Mouse (Mus musculus): ENCODE results near the gene Degs1. TPM values are rescaled to one million over a fixed set of nuclear protein-coding genes. Genes with fewer than 3 reads are reported as not detected.

Gene Degs1
- polyA plus RNA-seq, 1 experiment from 2014 or later = 168 TPM

DNA sequence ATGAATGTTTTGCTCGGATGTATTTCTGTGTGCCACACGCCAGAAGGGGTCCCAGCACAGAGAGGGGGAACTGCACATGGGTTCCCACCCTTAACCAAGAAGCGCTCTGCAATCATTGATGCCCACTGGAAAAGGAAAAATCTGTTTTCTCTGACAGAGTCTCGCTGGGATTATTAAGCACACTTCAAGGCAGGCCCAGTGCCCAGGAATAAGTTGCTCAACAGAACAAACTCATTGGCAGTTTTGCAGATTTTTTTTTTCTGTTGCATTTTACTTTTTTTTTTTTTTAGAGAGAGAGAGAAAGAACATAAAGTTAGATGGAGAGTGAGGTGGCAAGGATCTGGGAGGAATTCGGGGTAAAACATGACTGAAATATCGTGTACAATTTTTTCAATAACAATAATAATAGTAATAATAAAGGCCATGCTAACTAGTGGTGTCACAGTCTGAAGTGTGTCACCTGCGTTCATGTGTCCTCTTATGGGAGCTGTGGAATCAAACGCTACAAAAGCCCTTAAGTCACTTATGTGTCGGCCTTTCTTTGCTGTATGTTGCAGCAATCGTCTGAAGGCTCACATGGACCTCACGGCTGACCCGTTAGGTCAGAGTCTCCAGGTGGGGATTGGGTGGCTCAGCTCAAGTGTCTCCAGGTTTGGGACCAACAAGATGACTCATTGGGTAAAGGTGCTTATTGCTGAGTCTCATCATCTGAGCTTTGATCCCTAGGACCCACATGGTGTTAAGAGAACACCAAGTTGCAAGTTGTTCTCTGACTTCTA is 28.7 kb downstream of the Degs1 start:
- Histone ChIP-seq H3K4me2 (no peak overlapping the region), H3K36me3 (no peaks in the 10 kb centered on the region), H3K27me3 (replicated peaks) (no peaks in the 10 kb centered on the region), H3K4me1 (replicated peaks) (peaks cover 4% of the 10 kb centered on the region; the same call in 1 of the 2 replicates), H3K9ac (no peak overlapping the region), H3K4me3 (no peak overlapping the region), H3K27ac (ENCODE audit: poor library complexity, severe bottlenecking) (no peak overlapping the region), H3K9me3 (replicated peaks) (peaks cover 4% of the 10 kb centered on the region; the same call in 1 of the 2 replicates)
- WGBS = 89% methylated on average over 12 of the region's 12 CpGs
- ATAC-seq (ENCODE audit: insufficient number of reproducible peaks, low FRiP score) = no peak

GRCm38 (mm10) chr1:182252534-182253171 is 30.0 kb downstream of the Degs1 start:
- Histone ChIP-seq H3K27ac (ENCODE audit: poor library complexity, severe bottlenecking) (no peak overlapping the region), H3K4me2 (no peak overlapping the region), H3K4me3 (no peak overlapping the region), H3K9me3 (replicated peaks) (peaks cover 4% of the 10 kb centered on the region; the same call in 1 of the 2 replicates), H3K4me1 (replicated peaks) (peaks cover 4% of the 10 kb centered on the region; the same call in 1 of the 2 replicates), H3K27me3 (replicated peaks) (no peaks in the 10 kb centered on the region), H3K9ac (no peak overlapping the region), H3K36me3 (no peaks in the 10 kb centered on the region)
- WGBS = 78% methylated on average over 10 of the region's 10 CpGs
- no peak for ATAC-seq (ENCODE audit: insufficient number of reproducible peaks, low FRiP score)

DNA sequence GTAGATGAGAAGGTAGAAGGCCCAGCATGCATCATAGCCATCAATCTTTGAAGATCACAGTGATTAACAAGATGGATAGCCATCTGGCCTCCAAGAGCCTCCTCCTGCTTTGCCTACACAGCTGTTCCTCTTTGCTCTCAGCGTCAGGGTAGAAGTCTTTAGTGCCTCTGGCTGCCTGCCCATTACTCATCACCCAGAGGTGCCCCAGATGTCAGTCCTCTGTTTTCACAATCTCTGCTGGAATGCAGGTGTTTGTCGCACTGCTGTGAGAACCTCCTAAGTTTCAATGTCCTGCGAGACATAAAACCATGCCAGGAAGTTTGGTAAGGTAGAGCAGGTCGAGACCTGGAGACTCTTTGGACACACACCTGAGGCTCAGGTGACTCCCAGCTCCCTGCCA is 31.9 kb downstream of the Degs1 start:
- H3K27me3 ChIP-seq (replicated peaks) = no peaks in the 10 kb centered on the region
- H3K4me1 ChIP-seq (replicated peaks) = peaks cover 4% of the 10 kb centered on the region; the same call in 1 of the 2 replicates
- ATAC-seq (ENCODE audit: insufficient number of reproducible peaks, low FRiP score) = no peak
- no peaks in the 10 kb centered on the region for H3K36me3 ChIP-seq
- WGBS = 61% methylated on average over 4 of the region's 4 CpGs
- no peaks in the 10 kb centered on the region; the same call in 1 of the 2 replicates for H3K9me3 ChIP-seq (replicated peaks)
- H3K4me2 ChIP-seq = no peak overlapping the region
- no peak overlapping the region for H3K27ac ChIP-seq (ENCODE audit: poor library complexity, severe bottlenecking)
- H3K9ac ChIP-seq = no peak overlapping the region
- no peak overlapping the region for H3K4me3 ChIP-seq

DNA sequence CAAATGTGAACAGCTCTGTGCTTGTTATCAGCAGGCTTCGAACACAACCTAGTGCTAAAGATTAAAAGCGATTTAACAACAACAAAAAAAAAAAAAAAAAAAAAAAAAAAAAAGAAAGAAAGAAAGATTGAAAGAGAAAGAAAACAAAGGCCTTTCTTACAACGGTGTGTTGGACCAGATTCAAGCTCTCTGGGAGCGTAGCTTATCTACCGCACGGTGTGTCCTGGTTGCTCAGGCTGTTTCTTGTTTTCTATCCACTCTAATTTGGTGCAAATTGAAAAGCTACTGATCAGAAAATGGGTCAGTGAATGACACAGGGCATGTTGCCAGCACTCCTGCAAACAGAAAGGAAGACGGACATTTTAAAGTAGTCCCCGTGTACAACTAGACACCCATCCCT is 33.3 kb downstream of the Degs1 start:
- peaks cover 4% of the 10 kb centered on the region; the same call in 1 of the 2 replicates for H3K4me1 ChIP-seq (replicated peaks)
- no peak overlapping the region for H3K9ac ChIP-seq
- H3K4me2 ChIP-seq = no peak overlapping the region
- no peaks in the 10 kb centered on the region for H3K9me3 ChIP-seq (replicated peaks)
- no peak overlapping the region for H3K27ac ChIP-seq (ENCODE audit: poor library complexity, severe bottlenecking)
- H3K36me3 ChIP-seq = no peaks in the 10 kb centered on the region
- H3K27me3 ChIP-seq (replicated peaks) = no peaks in the 10 kb centered on the region
- 40% methylated on average over 8 of the region's 8 CpGs for WGBS
- no peak for ATAC-seq (ENCODE audit: insufficient number of reproducible peaks, low FRiP score)
- H3K4me3 ChIP-seq = no peak overlapping the region

GRCm38 (mm10) chr1:182245003-182245402 is 37.6 kb downstream of the Degs1 start:
- ATAC-seq (ENCODE audit: insufficient number of reproducible peaks, low FRiP score) = no peak

DNA sequence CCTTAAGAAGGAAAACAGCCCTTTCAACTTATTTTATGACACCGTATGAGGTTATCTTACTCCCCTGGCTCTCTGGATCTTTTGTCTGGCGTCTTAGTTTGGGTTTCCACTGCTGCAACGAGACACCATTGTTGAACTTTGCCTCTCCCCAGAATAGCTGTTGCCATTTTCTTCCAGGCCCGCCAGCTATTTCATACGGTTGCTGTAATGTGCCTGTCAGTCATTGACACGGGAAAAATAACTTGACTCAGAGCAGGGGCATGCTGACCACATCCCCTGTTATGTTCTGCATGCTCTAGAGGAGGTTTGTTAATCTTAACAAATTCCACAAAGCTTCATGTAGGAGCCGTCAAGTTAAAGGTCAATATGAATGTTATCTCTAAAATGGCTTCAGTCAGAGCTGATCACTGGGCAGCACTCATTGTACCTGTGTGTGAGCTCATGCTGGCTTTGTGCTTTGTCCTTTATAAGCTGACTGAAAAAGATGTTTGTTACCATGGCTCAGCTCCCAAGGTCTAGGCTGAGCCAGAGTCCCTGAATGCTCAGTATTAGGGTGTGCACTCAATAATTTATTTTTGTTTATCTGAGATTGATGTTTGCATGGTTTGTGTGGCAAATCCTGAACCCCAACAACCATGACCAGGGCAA is 44.4 kb downstream of the Degs1 start:
- Histone ChIP-seq H3K36me3 (no peaks in the 10 kb centered on the region), H3K9me3 (replicated peaks) (0 out of 2 replicates have a peak, but pooled peaks cover 5% of the 10 kb centered on the region), H3K4me3 (no peak overlapping the region), H3K27ac (ENCODE audit: poor library complexity, severe bottlenecking) (no peak overlapping the region), H3K4me2 (no peak overlapping the region), H3K4me1 (replicated peaks) (peaks cover 4% of the 10 kb centered on the region; the same call in 1 of the 2 replicates), H3K9ac (no peak overlapping the region), H3K27me3 (replicated peaks) (no peaks in the 10 kb centered on the region)
- WGBS = 34% methylated on average over 7 of the region's 7 CpGs
- ATAC-seq (ENCODE audit: insufficient number of reproducible peaks, low FRiP score) = no peak

More at GRCm38 (mm10) chr1:182245003-182245402, 37.6 kb downstream of the Degs1 start:
- Histone ChIP-seq H3K4me2 (no peak overlapping the region), H3K4me1 (replicated peaks) (peaks cover 4% of the 10 kb centered on the region; the same call in 1 of the 2 replicates), H3K9ac (no peak overlapping the region), H3K9me3 (replicated peaks) (no peaks in the 10 kb centered on the region), H3K36me3 (no peaks in the 10 kb centered on the region), H3K4me3 (no peak overlapping the region), H3K27me3 (replicated peaks) (no peaks in the 10 kb centered on the region), H3K27ac (ENCODE audit: poor library complexity, severe bottlenecking) (no peak overlapping the region)
- 87% methylated on average over 5 of the region's 5 CpGs for WGBS

DNA sequence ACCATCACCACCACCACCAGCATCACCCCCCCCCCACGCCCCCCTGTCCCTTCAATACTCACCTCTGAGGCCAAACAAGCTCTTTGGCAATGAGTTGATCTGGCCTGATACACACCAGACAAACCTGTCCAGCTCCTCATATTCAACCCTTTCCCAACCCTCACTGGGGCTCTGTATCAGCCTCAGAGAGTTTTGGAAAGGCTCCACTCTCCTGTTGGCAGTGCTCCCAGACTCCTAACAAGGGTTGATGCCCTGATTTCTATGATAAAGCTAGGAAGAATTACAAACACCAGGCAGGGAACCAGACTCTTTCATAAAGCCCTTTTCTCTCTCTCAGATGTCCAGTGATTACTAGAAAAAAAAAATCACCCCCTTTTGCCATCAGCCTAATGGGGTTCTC is 45.2 kb downstream of the Degs1 start:
- ATAC-seq (ENCODE audit: insufficient number of reproducible peaks, low FRiP score) = no peak
- no peak overlapping the region for H3K9ac ChIP-seq
- 73% methylated on average over 1 of the region's 1 CpGs for WGBS
- peaks cover 4% of the 10 kb centered on the region; the same call in 1 of the 2 replicates for H3K4me1 ChIP-seq (replicated peaks)
- no peak overlapping the region for H3K27ac ChIP-seq (ENCODE audit: poor library complexity, severe bottlenecking)
- 0 out of 2 replicates have a peak, but pooled peaks cover 5% of the 10 kb centered on the region for H3K9me3 ChIP-seq (replicated peaks)
- no peak overlapping the region for H3K4me2 ChIP-seq
- no peaks in the 10 kb centered on the region for H3K36me3 ChIP-seq
- H3K27me3 ChIP-seq (replicated peaks) = no peaks in the 10 kb centered on the region
- H3K4me3 ChIP-seq = no peak overlapping the region

DNA sequence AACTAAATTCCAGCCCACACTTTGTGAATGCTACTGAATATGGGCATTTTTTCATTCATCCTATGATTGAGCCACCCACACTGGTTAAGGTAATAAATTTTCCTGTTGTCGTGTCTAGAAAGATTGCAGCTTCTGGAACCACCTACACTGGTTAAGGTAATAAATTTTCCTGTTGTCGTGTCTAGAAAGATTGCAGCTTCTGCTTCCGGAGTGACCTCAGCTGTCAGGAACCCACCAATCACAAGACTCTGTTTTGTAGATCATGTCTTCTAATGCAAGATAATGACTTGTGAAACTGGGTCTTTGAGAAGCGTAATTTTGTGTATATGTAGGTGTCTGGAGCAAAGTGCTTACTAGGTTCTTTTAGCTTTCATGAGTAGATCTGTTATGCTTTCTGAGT is 47.4 kb downstream of the Degs1 start:
- ATAC-seq (ENCODE audit: insufficient number of reproducible peaks, low FRiP score) = no peak
- H3K4me2 ChIP-seq = no peak overlapping the region
- H3K4me3 ChIP-seq = no peak overlapping the region
- H3K9me3 ChIP-seq (replicated peaks) = peaks cover 16% of the 10 kb centered on the region
- no peak overlapping the region for H3K9ac ChIP-seq
- H3K27ac ChIP-seq (ENCODE audit: poor library complexity, severe bottlenecking) = no peak overlapping the region
- WGBS = 82% methylated on average over 4 of the region's 4 CpGs
- H3K4me1 ChIP-seq (replicated peaks) = peaks cover 4% of the 10 kb centered on the region; the same call in 1 of the 2 replicates
- no peaks in the 10 kb centered on the region for H3K27me3 ChIP-seq (replicated peaks)
- no peaks in the 10 kb centered on the region for H3K36me3 ChIP-seq

DNA sequence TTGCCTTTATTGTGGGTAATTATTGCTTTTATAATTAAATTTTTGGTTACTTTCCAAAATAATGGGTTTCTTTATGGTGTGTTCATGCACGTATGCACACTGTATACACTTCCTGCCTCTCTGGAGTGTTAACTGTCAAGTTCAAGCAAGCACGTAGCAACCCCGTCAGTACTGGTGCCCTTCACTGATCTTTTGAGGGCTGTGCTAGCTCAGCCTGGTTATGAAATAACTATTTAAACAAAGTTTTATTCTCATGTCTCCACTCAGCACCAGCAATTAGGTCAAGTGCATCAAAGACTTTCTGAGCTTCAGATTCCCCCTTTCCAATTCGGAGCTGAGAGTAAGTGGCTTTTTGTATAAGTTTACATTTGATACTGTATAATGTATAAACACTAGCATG is 53.2 kb downstream of the Degs1 start:
- Histone ChIP-seq H3K4me2 (no peak overlapping the region), H3K27ac (ENCODE audit: poor library complexity, severe bottlenecking) (no peak overlapping the region), H3K9me3 (replicated peaks) (peaks cover 18% of the 10 kb centered on the region), H3K27me3 (replicated peaks) (no peaks in the 10 kb centered on the region), H3K4me3 (no peak overlapping the region), H3K9ac (no peak overlapping the region), H3K4me1 (replicated peaks) (no peaks in the 10 kb centered on the region), H3K36me3 (no peaks in the 10 kb centered on the region)
- 84% methylated on average over 4 of the region's 4 CpGs for WGBS
- ATAC-seq (ENCODE audit: insufficient number of reproducible peaks, low FRiP score) = no peak

- peaks cover 3% of the 10 kb centered on the region; the same call in 1 of the 2 replicates for H3K4me1 ChIP-seq (replicated peaks)
- 56% methylated on average over 12 of the region's 12 CpGs for WGBS
- ATAC-seq (ENCODE audit: insufficient number of reproducible peaks, low FRiP score) = no peak
- no peak overlapping the region for H3K4me3 ChIP-seq
- no peaks in the 10 kb centered on the region for H3K36me3 ChIP-seq
- H3K9ac ChIP-seq = no peak overlapping the region
- H3K27me3 ChIP-seq (replicated peaks) = no peaks in the 10 kb centered on the region
- H3K9me3 ChIP-seq (replicated peaks) = peaks cover 13% of the 10 kb centered on the region
- no peak overlapping the region for H3K4me2 ChIP-seq
- H3K27ac ChIP-seq (ENCODE audit: poor library complexity, severe bottlenecking) = no peak overlapping the region
Observed at GRCm38 (mm10) chr1:182227141-182227963, 55.3 kb downstream of the Degs1 start.
